Mouse (Mus musculus) liver, postnatal 0 days (tissue): ENCODE results near the gene Scn2a. TPM values are rescaled to one million over a fixed set of nuclear protein-coding genes. Genes with fewer than 3 reads are reported as not detected.

Experiments
- ATAC-seq: fragments of 200-750 bp; cut with Nextera tagmentation; 2 replicates; pipeline ENCODE4 v1.8.0; 2017; ENCODE audit warnings: mild to moderate bottlenecking, moderate library complexity
- DNase-seq: peaks from one replicate; pipeline ENCODE4 v3.0.0-alpha.2; 2016
- H3K27ac ChIP-seq: fragments of 300-500 bp; sonication (generic); 2 replicates; pipeline ENCODE4 v1.5.1; 2014; ENCODE audit warnings: antibody characterized with exemption, moderate library complexity, mild to moderate bottlenecking, low read depth
- H3K27me3 ChIP-seq: fragments of 300-500 bp; sonication (generic); 2 replicates; pipeline ENCODE4 v1.6.1; 2014; ENCODE audit warnings: low read length, control low read depth, mixed read lengths; ENCODE audit not compliant: insufficient read depth
- H3K36me3 ChIP-seq: fragments of 300-500 bp; sonication (generic); replicated peaks from 2 replicates; pipeline ENCODE4 v1.6.1; 2014; ENCODE audit warnings: mild to moderate bottlenecking, control low read depth, low read length, moderate library complexity, mixed read lengths; ENCODE audit not compliant: insufficient read depth
- H3K4me1 ChIP-seq: fragments of 300-500 bp; sonication (generic); 2 replicates; pipeline ENCODE4 v1.6.1; 2014; ENCODE audit warnings: antibody characterized with exemption, mild to moderate bottlenecking, control low read depth; ENCODE audit not compliant: insufficient read depth
- H3K4me2 ChIP-seq: fragments of 300-500 bp; sonication (generic); 2 replicates; pipeline ENCODE4 v1.6.1; 2014; ENCODE audit warnings: low read depth, mild to moderate bottlenecking, low read length, moderate library complexity, mixed read lengths
- H3K4me3 ChIP-seq: fragments of 300-500 bp; sonication (generic); 2 replicates; pipeline ENCODE4 v1.5.1; 2014; ENCODE audit warnings: low read depth, low read length
- H3K9ac ChIP-seq: fragments of 300-500 bp; sonication (generic); replicated peaks from 2 replicates; pipeline ENCODE4 v1.6.1; 2014; ENCODE audit warnings: mild to moderate bottlenecking, moderate library complexity
- H3K9me3 ChIP-seq: fragments of 300-500 bp; sonication (generic); 2 replicates; pipeline ENCODE4 v1.6.1; 2016; ENCODE audit warnings: mild to moderate bottlenecking, control low read depth, low read length, mixed read lengths
- CTCF ChIP-seq: sonication (generic); IDR thresholded peaks from 2 replicates; pipeline ENCODE4 v1.5.1; 2016; ENCODE audit warnings: antibody characterized with exemption, low read depth
- EP300 ChIP-seq: IDR thresholded peaks from 2 replicates; pipeline ENCODE4 v1.6.1; 2016; ENCODE audit warnings: antibody characterized with exemption, low read depth, mild to moderate bottlenecking
- WGBS: fragments of 180-500 bp; shearing (Covaris S2); extraction: QIAGEN DNeasy Blood & Tissue Kit; methylation state at CpG from one replicate; pipeline ENCODE4 v1.1.7; 2014; ENCODE audit not compliant: insufficient replicate concordance; 5-methylcytosine and 5-hydroxymethylcytosine counted together
- polyA plus RNA-seq: library from polyadenylated mRNA; unstranded; fragments of >200 nt; fragmentation: Nextera tagmentation; extraction: Ambion mirVana; gene quantifications from 2 replicates; pipeline ENCODE4 v1.2.1, GENCODE M21; 2015

Gene Scn2a
- polyA plus RNA-seq: 0.02 and 0.05 TPM in 2 replicates

DNA sequence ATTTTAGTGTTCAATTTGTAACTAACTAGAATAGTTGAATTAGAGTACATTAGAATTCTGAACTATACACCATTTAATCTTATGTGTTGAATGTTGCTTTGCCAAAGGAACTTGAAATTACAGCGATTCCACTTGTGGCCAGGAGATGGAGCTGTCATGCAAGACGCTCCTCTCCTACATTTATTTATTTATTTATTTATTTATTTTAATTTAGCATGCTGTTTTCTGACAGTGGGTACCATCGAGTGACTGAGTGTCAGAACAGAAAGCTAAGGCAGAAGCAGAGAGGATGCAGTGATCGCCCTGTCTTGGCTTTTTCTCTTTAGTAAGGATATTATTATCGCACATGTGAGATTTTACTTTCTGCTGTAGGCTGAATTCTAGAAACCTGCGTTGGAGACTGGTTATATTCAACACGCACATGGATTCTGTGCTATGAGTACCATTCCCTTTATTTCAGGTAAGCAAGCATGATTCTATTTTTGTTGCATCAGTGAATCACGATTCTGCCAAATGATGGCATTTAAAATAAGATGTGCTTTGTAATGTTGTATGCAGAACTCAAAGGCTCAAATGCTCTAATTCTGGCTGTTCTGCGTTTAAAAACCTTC is at the start of gene Scn2a:
Gene Scn2a, plus strand, starts transcription at position 216 of the 611 bp plus-strand sequence.
- no peak for ATAC-seq
- WGBS: 45% methylated on average over 9 of the region's 9 CpGs
- H3K4me1 ChIP-seq: no peaks in the 10 kb centered on the region
- H3K27me3 ChIP-seq: no peaks in the 10 kb centered on the region
- no peak for TF ChIP-seq EP300
- peak; percentile 64 for TF ChIP-seq CTCF
- no peaks in the 10 kb centered on the region for H3K9me3 ChIP-seq
- H3K36me3 ChIP-seq: no peaks in the 10 kb centered on the region
- H3K4me2 ChIP-seq: no peak within 1 kb of the TSS
- DNase-seq: no peak
- no peak within 1 kb of the TSS for H3K4me3 ChIP-seq
- H3K9ac ChIP-seq: no peak within 1 kb of the TSS
- no peak within 1 kb of the TSS for H3K27ac ChIP-seq

DNA sequence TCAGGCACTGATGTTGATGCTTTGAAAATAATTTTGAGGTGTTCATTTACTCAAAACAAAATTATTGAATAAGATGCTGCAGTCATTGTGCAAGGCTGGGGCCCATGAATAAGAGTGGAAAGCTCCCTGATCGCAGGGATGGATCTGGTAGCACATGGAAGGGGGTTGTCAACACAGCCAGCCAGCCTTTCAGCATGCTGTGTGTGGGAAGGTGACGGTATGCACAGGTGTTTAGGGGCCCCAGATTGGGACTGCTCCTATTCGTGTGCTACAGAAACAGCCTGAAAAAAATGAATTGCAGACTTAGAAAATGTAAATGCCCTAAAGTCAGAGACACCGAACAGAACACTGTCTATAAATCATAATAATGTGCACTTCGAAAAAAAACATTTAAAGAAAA is 32.9 kb upstream of the Scn2a start:
- H3K36me3 ChIP-seq: no peaks in the 10 kb centered on the region
- no peaks in the 10 kb centered on the region for H3K27me3 ChIP-seq
- ATAC-seq (no peak), DNase-seq (no peak)
- 71% methylated on average over 5 of the region's 5 CpGs for WGBS
- H3K9ac ChIP-seq: no peak overlapping the region
- H3K4me3 ChIP-seq: no peak overlapping the region
- no peak overlapping the region for H3K4me2 ChIP-seq
- H3K27ac ChIP-seq: no peak overlapping the region
- no peaks in the 10 kb centered on the region for H3K4me1 ChIP-seq
- no peaks in the 10 kb centered on the region for H3K9me3 ChIP-seq
- no peak for TF ChIP-seq CTCF
- TF ChIP-seq EP300: no peak

DNA sequence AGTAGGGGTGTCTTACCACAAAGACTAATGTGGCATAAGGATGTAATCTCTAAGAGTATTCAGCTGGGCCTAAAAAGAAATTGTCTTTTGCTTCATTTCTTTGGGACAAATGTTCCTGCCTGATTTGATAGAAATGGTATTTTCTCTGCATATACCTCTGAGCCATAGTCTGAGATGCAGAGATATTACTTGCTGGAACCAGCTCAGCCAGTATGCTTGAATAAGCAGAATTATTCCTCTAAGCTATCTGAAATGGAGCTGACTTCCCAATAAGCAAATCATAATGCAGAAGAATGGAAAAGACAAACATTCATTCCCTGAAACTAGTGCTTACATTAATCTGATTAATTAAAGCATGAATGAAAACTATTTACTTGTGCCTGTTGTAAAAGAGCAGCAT is 12.8 kb upstream of the Scn2a start:
- TF ChIP-seq EP300 (no peak), CTCF (no peak)
- no peak for ATAC-seq

DNA sequence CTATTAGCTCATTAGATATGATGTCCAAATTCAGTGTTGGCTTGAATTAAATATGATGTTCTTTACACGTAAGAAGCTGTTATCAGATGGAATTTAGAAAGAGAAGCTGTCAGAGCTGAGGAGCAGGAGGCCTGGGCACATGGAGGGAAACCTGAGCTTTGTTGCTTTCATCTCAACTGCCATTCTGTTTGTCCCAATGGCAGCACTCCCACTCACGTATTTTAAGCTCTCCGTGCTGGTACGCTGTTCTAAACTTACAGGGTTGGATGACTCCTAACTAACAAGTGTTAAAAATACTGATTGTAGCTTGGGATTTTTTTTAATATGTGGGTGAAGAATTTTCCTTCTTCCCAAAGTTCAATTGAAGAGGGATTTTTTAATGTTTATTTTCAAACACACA is 8.7 kb upstream of the Scn2a start:
- Histone ChIP-seq H3K36me3 (no peaks in the 10 kb centered on the region), H3K9ac (no peak overlapping the region), H3K4me3 (no peak overlapping the region), H3K4me2 (no peak overlapping the region), H3K27me3 (no peaks in the 10 kb centered on the region), H3K27ac (no peak overlapping the region), H3K9me3 (no peaks in the 10 kb centered on the region), H3K4me1 (no peaks in the 10 kb centered on the region)
- WGBS: 76% methylated on average over 4 of the region's 4 CpGs
- TF ChIP-seq EP300: no peak
- no peak for TF ChIP-seq CTCF
- no peak for DNase-seq
- ATAC-seq: no peak

More for the DNA sequence above, 12.8 kb upstream of the Scn2a start:
- no peaks in the 10 kb centered on the region for H3K4me1 ChIP-seq
- no peaks in the 10 kb centered on the region for H3K36me3 ChIP-seq
- H3K27ac ChIP-seq: no peak overlapping the region
- no peak for DNase-seq
- H3K27me3 ChIP-seq: no peaks in the 10 kb centered on the region
- no peak overlapping the region for H3K9ac ChIP-seq
- no peaks in the 10 kb centered on the region for H3K9me3 ChIP-seq
- H3K4me3 ChIP-seq: no peak overlapping the region
- H3K4me2 ChIP-seq: no peak overlapping the region

DNA sequence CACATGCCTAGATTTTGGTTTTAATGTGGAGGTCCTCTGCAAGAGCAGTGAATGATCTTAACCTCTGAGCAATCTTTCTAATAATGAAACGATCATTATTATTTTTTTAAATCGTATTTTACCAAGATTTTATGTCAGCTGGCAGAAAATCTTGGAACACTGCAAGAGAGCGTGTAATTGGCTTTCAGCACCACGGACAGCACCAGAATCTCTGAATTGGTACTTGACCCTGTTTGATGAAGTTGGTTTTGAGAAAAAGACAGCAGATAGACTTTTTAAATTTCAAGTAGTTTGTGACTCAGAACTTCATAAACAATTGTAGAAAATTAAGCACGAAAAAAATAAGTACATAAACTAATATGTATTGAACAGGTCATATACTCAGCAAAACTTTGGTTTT is 790 bp upstream of the Scn2a start:
- H3K36me3 ChIP-seq: no peaks in the 10 kb centered on the region
- DNase-seq (peak; percentile 34), ATAC-seq (no peak)
- no peaks in the 10 kb centered on the region for H3K27me3 ChIP-seq
- WGBS: 18% methylated on average over 5 of the region's 5 CpGs
- no peak overlapping the region for H3K4me2 ChIP-seq
- TF ChIP-seq EP300 (no peak), CTCF (no peak)
- no peak overlapping the region for H3K27ac ChIP-seq
- no peak overlapping the region for H3K9ac ChIP-seq
- H3K9me3 ChIP-seq: no peaks in the 10 kb centered on the region
- no peaks in the 10 kb centered on the region for H3K4me1 ChIP-seq
- no peak overlapping the region for H3K4me3 ChIP-seq

DNA sequence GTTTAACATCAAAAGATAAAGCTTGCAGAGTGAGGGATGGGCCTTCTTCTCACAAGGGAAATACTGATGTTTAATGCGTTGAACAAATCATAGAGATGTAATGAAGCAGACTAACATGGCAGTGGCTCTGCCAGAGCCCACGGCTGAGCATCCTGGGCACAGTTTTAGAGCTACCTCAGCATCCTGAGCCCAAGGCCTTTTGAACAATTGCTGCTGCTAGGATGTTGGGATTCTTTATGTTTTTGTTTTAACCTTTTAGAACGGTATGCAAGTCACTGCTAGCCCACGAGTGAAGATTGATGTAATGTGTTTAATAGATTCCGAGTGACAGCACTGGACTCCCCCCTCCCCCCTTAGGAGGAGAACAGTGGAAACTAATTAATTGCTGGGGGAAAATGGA is 683 bp downstream of the Scn2a start:
- no peaks in the 10 kb centered on the region for H3K36me3 ChIP-seq
- no peak overlapping the region for H3K27ac ChIP-seq
- H3K9ac ChIP-seq: no peak overlapping the region
- no peak overlapping the region for H3K4me3 ChIP-seq
- 69% methylated on average over 5 of the region's 5 CpGs for WGBS
- no peak overlapping the region for H3K4me2 ChIP-seq
- H3K4me1 ChIP-seq: no peaks in the 10 kb centered on the region
- no peaks in the 10 kb centered on the region for H3K27me3 ChIP-seq
- TF ChIP-seq EP300 (no peak), CTCF (no peak)
- DNase-seq (no peak), ATAC-seq (no peak)
- no peaks in the 10 kb centered on the region for H3K9me3 ChIP-seq

DNA sequence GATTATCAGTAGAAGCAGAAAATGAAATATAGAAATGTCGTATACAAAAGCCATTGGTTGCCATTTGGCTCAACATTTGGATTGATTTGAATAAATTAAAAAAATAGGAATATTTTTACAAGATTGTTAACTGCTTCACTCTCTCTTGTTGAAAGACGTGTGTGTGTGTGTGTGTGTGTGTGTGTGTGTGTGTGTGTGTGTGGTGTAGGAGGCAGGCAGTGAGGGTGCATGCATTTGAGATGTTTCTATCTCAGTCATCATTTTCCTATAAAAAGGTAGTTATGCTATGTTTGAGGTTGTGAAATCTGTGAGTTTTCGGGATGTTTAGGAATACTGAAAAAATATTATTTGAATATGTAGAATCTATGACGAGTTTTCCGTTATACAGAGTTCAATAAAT is 1.3 kb downstream of the Scn2a start:
- 71% methylated on average over 5 of the region's 5 CpGs for WGBS
- Histone ChIP-seq H3K9ac (no peak overlapping the region), H3K4me1 (no peaks in the 10 kb centered on the region)

More for the DNA sequence above, 1.3 kb downstream of the Scn2a start:
- no peak for ATAC-seq
- Histone ChIP-seq H3K36me3 (no peaks in the 10 kb centered on the region), H3K27ac (no peak overlapping the region), H3K4me3 (no peak overlapping the region), H3K9me3 (no peaks in the 10 kb centered on the region), H3K4me2 (no peak overlapping the region), H3K27me3 (no peaks in the 10 kb centered on the region)
- TF ChIP-seq EP300 (no peak), CTCF (no peak)
- DNase-seq: no peak
